Mouse (Mus musculus) heart, postnatal 36 days (tissue): ENCODE data around the gene Eif4g3. TPM values are rescaled to one million over a fixed set of nuclear protein-coding genes. Genes with fewer than 3 reads are reported as not detected.
"Not testable (repeated sequence)": the region's sequence is repeated elsewhere in the genome, so short reads cannot be mapped to it uniquely, and the experiment has no call there.

Source experiments
- DNase-seq, 2 experiments: peaks; one replicate each; pipeline ENCODE4 v3.0.0; 2021 to 2022
- intact Hi-C: fragments of 180-260 bp; cut with DNase I; formaldehyde crosslinking; loops from one replicate; pipeline ENCODE4 v1.15.1; 2025
- total RNA-seq, 2 experiments: library from RNA; stranded (reverse); gene quantifications; 2 replicates each; pipeline ENCODE4 v1.2.3; 2021

Eif4g3 gene
- 10 to 100 TPM; 45.5 to 47.2 TPM for total RNA-seq

DNA sequence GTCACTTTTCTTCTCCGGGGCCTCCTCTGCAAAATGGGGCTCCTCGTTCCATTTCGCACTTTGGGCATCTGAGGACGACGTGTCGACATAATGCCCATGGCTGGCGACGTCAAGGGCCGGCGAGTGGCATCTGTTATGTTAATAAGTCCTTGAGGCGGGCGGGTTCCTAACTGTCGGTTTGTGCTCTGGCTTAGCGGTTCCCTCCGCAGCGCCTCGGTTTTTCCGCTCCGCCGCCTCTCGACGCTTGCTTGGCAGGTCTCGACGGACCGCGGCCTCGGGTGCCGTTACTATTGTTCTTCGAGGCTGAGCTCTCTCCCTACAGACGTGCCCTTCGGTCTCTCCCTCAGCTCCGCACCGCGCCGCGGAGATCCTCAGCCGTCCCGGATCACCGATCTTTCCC lies at the start of gene Eif4g3:
Eif4g3 (plus strand) TSS at position 133 of the 400 bp plus-strand sequence.
- intact Hi-C loops = loop anchor here (10.0 kb wide), 2 partner anchors 112 to 312 kb away; partner anchors contain the start of gene Ddost
- no peak for DNase-seq

DNA sequence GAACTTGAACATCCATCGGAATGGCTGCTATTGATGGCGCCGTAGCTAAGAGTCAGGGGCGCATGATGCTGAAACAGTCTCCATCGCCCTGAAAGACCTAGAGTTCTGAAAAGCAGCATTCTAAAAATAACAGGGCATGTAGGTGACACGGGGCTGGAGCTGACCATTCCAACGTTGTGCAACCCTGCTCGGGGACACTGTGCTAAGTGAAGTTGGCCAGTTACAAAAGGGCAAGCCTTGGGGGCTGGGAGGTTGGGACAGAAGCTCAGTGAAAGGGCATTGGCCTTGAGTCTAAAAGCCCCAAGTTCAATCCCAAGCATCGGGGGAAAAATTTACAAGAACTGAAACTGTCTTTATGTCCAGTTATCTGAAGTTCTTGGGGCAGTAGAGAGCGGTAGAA lies 49.3 kb upstream of the Eif4g3 start:
- no peak for DNase-seq
- intact Hi-C loops = no loop called here

DNA sequence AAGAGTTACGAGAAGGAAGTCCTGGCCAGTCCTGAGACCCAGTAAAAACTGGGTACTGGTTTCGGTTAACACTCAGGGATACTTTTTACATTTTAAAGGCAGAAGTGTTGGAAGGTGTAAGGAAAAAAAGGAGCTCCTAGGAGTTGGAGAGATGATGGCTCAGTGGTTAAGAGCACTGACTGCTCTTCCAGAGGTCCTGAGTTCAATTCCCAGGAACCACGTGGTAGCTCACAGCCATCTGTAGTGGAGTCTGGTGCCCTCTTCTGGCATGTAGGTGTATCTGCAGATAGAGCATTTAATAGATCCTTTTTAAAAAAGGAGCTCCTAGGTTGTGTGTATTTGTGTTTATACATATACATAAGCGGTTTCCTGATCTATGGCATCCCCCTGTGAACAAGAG lies 47.4 kb upstream of the Eif4g3 start:
- intact Hi-C loops = loop anchor here (2.0 to 5.0 kb wide), 2 partner anchors 35 to 263 kb away; no protein-coding TSS in a partner anchor
- no peak for DNase-seq

DNA sequence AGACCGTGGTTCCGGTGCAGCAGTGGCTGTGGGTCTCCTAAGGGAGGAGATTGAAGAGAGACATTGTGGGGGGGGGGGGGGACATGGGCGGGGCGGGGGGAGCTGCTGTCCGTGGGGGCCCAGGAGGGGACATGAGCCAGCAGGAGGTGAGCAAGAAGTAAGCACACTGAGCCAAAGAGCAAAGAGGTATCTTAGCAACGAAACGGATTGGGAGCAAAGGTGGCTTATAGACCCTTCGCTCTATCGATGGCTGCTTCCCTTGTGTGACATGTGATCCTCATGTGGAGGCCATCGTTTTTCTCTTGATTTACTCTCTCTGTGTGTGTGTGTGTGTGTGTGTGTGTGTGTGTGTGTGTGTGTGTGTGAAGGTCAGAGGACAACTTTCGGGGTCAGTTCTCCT lies 46.4 kb upstream of the Eif4g3 start:
- DNase-seq = no peak
- intact Hi-C loops = loop anchor here (5.0 kb wide), 1 partner anchor 264 kb away; no protein-coding TSS in a partner anchor

DNA sequence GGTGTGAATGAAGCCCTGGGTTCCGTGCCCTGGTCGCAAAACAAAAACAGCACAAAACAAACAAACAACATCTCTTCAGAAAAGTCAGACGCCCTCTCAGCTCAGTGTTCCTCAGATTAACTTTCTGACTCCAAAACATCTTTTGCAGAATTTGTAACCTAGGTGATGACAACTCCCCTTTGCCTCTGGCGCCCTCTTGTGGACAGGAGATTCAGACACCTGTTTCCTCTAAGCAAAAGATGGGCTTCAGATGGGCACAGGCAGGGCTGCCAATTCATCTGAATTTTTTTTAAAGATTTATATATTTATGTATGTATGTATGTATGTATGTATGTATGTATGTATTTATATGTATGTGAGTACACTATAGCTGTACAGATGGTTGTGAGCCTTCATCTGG lies 40.0 kb upstream of the Eif4g3 start:
- intact Hi-C loops = loop anchor here (1.0 to 2.0 kb wide), 3 partner anchors 44 to 222 kb away; no protein-coding TSS in a partner anchor
- DNase-seq = peak; percentile 75 to 86

DNA sequence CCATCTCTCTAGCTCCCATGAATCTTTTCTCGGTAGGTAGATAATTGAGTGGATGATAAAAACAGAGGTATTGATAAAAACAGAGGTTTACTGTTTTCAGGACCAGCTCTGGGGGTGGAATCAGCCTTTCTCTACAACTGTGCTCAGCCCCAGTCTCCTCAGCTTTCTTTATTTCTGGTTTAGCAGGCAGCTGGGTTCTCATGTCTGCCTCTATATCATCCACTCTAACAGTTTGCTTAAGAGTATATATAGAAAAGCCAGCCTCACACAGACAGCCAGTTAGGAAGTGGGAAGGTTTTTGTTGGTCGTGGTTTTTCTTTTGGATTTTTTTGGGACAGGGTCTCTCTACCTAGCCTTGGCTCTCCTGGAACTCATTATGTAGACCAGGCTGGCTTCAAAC lies 38.6 kb upstream of the Eif4g3 start:
- DNase-seq = no peak
- intact Hi-C loops = no loop called here

DNA sequence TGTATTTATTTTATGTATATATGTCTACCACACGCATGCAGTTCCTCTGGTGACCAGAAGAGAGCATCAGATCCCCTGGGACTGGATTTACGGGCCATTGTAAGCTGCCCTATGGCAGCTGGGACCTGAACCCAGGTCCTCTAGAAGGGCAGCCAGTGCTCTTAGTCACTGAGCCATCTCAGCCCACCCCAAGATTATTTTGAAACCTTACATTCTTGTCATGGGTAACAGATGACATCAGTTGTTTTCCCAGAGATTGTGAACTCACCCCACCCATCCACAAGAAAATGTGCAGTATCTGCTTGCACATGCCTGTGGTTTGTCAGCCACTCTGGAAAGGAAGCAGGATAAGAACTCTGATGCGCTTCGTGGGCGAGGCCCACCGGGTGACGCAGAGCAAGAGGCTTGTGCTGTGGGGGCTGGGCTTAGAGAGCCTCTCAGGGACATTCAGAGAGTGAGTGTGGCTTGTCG lies 37.9 kb upstream of the Eif4g3 start:
- DNase-seq = peak; percentile 49 to 61
- intact Hi-C loops = no loop called here

DNA sequence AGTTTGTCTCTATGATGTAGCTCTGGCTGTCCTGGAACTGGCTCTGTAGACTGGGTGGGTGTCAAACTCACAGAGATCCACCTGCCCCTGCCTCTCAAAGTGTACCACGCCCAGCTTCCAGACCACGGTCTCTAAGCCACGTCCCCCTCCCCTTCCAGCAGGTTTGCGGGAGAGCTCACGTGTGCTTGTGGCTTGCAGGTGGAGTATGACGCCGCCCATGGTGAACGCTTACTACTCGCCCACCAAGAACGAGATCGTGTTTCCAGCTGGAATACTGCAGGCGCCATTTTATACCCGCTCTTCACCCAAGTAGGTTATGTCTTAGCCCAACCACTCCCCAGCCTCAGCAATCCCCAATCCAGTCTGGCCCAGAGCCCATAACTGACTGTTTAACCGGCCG lies 36.6 kb upstream of the Eif4g3 start:
- intact Hi-C loops = no loop called here
- no peak for DNase-seq

DNA sequence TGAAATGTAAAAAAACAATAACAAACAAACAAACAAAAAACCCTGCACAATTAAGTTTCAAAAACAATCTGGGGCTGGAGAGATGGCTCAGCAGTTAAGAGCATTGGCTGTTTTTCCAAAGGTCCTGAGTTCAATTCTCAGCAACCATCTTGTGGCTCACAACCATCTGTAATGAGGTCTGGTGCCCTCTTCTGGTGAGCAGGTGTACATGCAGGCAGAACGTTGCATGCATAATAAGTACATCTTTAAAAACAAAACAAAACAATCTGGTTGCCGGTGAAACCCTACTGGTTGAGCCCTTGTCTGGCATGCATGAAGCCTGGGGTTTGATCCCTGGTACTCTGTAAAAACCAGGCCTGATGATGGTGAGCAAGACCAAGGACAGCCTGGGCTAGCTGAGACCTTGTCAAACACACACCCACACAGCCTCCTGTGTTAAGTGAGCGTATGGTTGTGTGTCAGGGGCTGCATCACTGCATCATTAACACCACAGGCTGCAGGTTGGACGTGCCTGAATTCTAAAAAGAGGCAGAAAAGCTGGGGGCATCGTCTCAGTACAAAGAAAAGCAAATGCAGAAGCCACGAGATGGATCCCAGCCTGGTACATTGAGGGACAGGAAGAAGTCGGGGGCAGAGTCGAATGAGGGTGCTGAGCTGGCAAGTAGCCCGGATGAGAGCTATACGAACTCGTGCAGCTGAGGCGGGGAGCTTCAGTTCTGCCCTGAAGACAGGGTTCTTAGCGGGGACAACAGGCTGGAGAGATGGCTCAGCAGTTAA lies 32.7 kb upstream of the Eif4g3 start:
- intact Hi-C loops = loop anchor here (10.0 kb wide), 2 partner anchors 145 to 355 kb away; no protein-coding TSS in a partner anchor
- DNase-seq = no peak

DNA sequence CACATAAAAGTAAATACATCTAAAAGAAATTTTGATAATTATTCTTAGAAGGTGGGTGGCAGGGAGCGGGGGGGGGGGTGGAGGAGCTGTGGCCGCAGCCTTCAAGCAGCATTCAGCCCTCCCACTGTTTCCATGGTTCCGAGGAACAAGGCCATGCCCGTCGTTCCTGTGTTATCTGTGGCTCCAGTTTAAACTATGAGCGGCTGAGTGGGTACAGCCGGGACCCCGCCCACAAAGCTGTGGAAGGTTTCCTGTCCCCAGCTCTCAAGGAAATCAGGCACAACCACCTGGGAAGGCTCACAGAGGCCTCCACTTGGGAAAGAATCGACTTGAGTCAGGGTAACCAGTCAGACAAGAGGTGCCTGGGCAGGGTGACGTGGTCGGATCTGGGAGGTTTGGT lies 32.1 kb upstream of the Eif4g3 start:
- intact Hi-C loops = loop anchor here (10.0 kb wide), 2 partner anchors 144 to 354 kb away; no protein-coding TSS in a partner anchor
- DNase-seq = peak in 1 of 2 experiments; percentile 25

DNA sequence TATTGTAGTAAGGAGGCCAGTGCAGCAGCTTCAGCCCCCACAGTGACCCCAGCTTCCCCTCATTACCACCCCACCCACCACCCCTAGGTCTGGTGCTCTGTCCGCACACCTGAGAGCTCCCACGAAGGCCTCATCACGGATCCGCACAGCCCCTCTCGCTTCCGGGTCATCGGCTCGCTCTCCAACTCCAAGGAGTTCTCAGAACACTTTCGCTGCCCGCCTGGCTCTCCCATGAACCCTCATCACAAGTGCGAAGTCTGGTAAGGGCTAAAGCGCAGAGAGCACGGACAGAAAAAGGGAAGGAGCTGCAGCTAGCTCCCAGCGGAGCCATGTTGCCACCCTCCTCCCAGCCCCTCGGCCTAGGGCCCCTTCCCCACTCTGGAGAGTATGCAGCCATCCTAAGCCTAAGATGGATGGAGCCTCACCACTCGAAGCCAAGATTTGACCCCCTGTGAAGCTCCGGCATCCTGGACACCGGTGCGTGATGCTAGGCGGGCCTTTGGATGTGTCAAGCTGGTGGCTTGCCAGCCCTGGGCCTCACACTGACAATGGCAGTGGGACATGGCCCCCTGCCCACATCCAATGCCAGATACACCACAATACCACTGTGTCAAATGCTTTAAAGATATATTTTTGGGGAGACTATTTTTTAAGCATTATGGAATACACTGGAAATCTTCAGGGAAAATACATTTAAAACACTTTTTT lies 30.0 kb upstream of the Eif4g3 start:
- no peak for DNase-seq
- intact Hi-C loops = loop anchor here (10.0 kb wide), 2 partner anchors 142 to 352 kb away; no protein-coding TSS in a partner anchor

DNA sequence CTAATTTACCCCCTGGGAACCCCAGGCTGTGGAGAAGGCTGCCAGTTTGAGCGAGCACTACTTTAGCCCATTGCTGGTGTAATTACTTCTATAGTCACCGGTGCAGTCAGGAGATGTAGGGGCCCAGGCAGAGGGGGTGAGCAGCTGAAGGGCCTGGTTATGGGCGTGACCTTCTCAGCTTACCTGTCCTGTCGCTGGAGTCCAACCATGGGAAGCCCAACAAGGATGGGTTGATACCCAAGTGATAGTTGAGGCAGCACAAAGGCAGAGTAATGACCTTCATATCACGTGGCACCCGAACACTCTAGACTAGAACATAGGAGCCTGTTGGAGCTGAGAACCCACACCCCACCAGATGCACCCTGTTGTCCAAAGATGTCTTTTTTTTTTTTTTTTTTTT lies 29.4 kb upstream of the Eif4g3 start:
- DNase-seq = no peak
- intact Hi-C loops = loop anchor here (10.0 kb wide), 2 partner anchors 141 to 351 kb away; no protein-coding TSS in a partner anchor

DNA sequence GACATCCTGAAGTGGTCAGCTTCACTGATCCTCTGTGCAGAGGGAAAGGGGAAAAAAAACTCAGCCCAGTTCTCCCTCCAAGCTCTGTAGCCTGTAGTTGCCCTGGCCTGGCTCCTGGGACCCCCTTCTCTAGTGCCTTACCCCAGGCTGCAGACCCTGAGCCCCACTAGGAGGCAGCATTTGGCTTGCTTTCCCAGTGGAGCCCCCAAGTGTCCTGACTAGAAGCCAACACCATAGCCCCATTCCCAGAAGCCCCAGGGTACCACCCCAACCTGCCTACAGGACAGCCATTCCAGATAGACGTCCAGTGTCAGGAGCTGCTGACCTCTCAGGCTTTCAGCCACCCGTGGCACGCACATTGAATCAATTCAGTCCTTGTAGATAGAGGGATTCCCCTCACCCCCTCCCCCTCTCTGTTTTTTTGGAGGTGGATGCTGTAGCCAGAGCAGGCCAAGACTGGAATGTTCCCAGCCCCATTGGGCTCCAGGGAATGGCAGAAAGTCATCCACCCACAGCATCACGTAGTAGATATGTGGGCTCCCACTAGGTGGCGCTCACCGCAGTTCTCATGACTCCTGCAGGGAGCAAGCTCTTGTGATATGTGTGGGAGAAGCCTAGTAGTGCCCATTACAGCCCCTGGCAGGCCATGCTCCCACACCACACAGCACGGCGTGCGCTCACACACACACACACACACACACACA lies 28.8 kb upstream of the Eif4g3 start:
- peak; percentile 83 to 86 for DNase-seq
- intact Hi-C loops = loop anchor here (10.0 kb wide), 2 partner anchors 141 to 351 kb away; no protein-coding TSS in a partner anchor

DNA sequence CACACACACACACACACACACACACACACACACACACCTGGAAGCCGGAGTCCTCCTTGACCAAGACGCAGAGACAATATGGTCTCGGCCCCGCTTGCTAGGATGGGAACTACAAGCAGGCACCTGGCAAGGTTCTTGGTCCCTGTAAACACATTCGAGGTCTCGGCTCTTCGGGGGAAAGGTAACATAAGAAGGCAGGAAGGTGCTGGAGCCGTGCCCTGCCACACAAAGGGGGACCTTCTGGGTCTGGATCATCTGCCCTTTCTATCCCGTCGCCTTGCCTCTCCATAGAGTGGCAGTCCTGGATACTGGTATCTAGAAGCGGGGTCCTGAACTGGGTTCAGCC lies 28.3 kb upstream of the Eif4g3 start:
- intact Hi-C loops = loop anchor here (10.0 kb wide), 2 partner anchors 140 to 350 kb away; no protein-coding TSS in a partner anchor
- no peak for DNase-seq

DNA sequence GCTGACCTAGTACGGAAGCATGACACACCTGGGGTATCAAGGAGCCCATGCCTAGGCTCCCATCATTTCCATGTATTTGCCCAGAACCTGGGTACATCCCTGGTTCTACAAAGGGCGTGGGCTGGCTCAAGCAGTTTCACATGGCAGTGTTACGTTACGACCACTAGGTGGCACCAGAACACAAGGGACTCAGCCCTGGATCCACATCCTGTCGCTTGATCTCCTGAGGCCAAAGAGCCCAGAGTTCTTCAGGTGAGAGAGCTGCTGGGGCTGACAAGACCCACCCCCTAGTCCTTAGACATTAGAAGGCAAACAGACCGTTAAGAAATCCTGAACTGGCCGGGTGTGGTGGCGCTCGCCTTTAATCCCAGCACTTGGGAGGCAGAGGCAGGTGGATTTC lies 24.6 kb upstream of the Eif4g3 start:
- DNase-seq = peak; percentile 67 to 74
- intact Hi-C loops = loop anchor here (10.0 kb wide), 2 partner anchors 137 to 347 kb away; no protein-coding TSS in a partner anchor

DNA sequence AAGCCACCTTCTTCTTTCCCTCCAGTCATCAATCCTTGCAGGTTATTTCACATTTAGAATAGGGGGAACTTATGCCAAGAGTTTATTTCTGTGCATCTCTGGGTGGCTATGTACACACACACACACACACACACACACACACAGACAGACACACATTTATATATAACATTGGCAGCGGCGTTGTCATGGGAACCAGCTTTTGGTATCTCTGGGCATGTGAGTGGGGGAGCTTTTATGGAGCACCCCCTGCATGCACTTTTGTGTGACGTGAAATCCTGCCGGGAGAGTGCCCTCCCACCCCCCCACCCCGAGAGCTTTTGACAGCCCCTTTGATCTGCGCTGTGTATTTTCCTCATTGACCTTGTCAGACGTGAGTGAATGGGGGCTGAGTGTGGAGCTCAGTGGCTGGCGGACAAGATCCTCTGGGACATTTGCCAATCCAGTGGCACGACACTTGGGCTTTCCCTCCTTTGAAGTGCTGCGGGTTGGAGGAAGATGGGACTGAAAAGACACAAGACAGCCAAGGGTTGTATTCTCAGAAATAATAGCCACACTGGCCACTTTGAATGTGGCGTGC lies 22.1 kb upstream of the Eif4g3 start:
- intact Hi-C loops, DNase-seq: not testable (repeated sequence)

DNA sequence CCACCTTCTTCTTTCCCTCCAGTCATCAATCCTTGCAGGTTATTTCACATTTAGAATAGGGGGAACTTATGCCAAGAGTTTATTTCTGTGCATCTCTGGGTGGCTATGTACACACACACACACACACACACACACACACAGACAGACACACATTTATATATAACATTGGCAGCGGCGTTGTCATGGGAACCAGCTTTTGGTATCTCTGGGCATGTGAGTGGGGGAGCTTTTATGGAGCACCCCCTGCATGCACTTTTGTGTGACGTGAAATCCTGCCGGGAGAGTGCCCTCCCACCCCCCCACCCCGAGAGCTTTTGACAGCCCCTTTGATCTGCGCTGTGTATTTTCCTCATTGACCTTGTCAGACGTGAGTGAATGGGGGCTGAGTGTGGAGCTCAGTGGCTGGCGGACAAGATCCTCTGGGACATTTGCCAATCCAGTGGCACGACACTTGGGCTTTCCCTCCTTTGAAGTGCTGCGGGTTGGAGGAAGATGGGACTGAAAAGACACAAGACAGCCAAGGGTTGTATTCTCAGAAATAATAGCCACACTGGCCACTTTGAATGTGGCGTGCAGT lies 17.9 kb upstream of the Eif4g3 start:
- intact Hi-C loops, DNase-seq: not testable (repeated sequence)

DNA sequence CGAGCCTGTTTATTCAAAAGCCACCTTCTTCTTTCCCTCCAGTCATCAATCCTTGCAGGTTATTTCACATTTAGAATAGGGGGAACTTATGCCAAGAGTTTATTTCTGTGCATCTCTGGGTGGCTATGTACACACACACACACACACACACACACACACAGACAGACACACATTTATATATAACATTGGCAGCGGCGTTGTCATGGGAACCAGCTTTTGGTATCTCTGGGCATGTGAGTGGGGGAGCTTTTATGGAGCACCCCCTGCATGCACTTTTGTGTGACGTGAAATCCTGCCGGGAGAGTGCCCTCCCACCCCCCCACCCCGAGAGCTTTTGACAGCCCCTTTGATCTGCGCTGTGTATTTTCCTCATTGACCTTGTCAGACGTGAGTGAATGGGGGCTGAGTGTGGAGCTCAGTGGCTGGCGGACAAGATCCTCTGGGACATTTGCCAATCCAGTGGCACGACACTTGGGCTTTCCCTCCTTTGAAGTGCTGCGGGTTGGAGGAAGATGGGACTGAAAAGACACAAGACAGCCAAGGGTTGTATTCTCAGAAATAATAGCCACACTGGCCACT lies 13.7 kb upstream of the Eif4g3 start:
- DNase-seq, intact Hi-C loops: not testable (repeated sequence)

DNA sequence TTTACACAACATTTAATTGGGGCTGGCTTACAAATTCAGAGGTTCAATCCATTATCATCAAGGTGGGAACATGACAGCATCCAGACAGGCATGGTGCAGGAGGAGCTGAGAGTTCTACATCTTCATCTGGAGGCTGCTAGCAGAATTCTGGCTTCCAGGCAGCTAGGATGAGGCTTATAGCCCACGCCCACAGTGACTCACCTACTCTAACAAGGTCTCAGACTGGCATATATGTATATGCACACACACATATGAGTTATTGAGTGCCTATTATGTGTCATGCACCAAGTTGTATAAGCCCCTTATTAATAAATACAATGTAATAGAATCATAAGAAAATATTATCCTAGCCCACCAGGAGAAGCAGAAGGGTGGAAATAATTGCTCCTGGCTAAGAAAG lies 10.0 kb upstream of the Eif4g3 start:
- intact Hi-C loops = no loop called here
- no peak for DNase-seq
